Mouse (Mus musculus) lung, adult 2 months (tissue): ENCODE data around the gene Gpr83.

ENCODE experiments used
- CTCF ChIP-seq: fragments of 200-500 bp; IDR thresholded peaks from 2 replicates; pipeline ENCODE4 v1.5.1; 2011; ENCODE audit warnings: mild to moderate bottlenecking, low read length, control low read depth; ENCODE audit not compliant: insufficient read depth
- POLR2A ChIP-seq: fragments of 200-500 bp; IDR thresholded peaks from 2 replicates; pipeline ENCODE4 v1.6.1; 2011; ENCODE audit warnings: low read depth, mild to moderate bottlenecking, control low read depth, low read length, borderline replicate concordance; ENCODE audit errors: extremely low read depth

DNA sequence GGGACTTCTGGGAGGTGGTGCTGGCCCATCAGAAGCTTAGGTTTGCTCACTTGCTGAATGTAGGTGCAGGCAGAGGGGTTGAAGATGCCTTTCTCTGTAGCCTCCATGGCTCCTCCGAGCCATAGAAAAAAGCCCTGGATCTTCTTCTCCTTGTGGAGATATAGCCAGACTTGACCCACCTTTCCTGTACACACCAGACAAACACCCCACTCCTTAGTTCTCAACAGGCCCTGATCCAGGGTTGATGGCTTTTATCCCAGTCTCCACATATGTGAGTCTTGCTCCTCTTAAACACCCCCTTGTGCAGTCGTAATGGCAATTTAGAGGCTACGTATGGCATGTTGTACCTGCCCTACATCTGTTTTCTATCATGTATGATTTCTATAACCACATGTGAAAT is 3.1 kb downstream of the Gpr83 start:
- TF ChIP-seq CTCF (no peak), POLR2A (no peak)
